Mouse (Mus musculus) hindbrain, postnatal 0 days (tissue): ENCODE measurements at regions not wholly inside any gene's neighbourhood (a gene's known extent, or its start where the extent isn't known, plus 50 kb on each side); places are given as distances from the start of the nearest gene placed in this dataset.

Source experiments
- ATAC-seq: fragments of 200-750 bp; cut with Nextera tagmentation; 2 replicates; pipeline ENCODE4 v1.8.0; 2017; ENCODE audit warnings: mild to moderate bottlenecking, moderate TSS enrichment, moderate library complexity
- DNase-seq: peaks from one replicate; pipeline ENCODE4 v3.0.0-alpha.2; 2015; ENCODE audit warnings: low spot score
- H3K27ac ChIP-seq: fragments of 300-500 bp; sonication (generic); 2 replicates; pipeline ENCODE4 v1.5.1; 2014; ENCODE audit warnings: mild to moderate bottlenecking
- H3K27me3 ChIP-seq: fragments of 300-500 bp; sonication (generic); 2 replicates; pipeline ENCODE4 v1.6.1; 2014; ENCODE audit warnings: low read length, mixed read lengths; ENCODE audit not compliant: insufficient read depth
- H3K36me3 ChIP-seq: fragments of 300-500 bp; sonication (generic); 2 replicates; pipeline ENCODE4 v1.6.1; 2014; ENCODE audit warnings: low read length, mixed read lengths; ENCODE audit not compliant: insufficient read depth
- H3K4me1 ChIP-seq: fragments of 300-500 bp; sonication (generic); 2 replicates; pipeline ENCODE4 v1.6.1; 2014; ENCODE audit warnings: antibody characterized with exemption, low read length, mixed read lengths; ENCODE audit not compliant: insufficient read depth
- H3K4me2 ChIP-seq: fragments of 300-500 bp; sonication (generic); 2 replicates; pipeline ENCODE4 v1.6.1; 2014; ENCODE audit warnings: low read depth, mild to moderate bottlenecking, low read length, moderate library complexity, mixed read lengths
- H3K4me3 ChIP-seq: fragments of 300-500 bp; sonication (generic); 2 replicates; pipeline ENCODE4 v1.5.1; 2014; ENCODE audit warnings: low read length
- H3K9ac ChIP-seq: fragments of 300-500 bp; sonication (generic); replicated peaks from 2 replicates; pipeline ENCODE4 v1.6.1; 2014; ENCODE audit warnings: mild to moderate bottlenecking, low read length, moderate library complexity, mixed read lengths
- H3K9me3 ChIP-seq: fragments of 300-500 bp; sonication (generic); 2 replicates; pipeline ENCODE4 v1.6.1; 2016; ENCODE audit warnings: low read length, mixed read lengths
- CTCF ChIP-seq: IDR thresholded peaks from 2 replicates; pipeline ENCODE4 v1.5.1; 2016; ENCODE audit warnings: antibody characterized with exemption, control low read depth, low read depth
- WGBS: fragments of 180-500 bp; shearing (Covaris S2); extraction: QIAGEN DNeasy Blood & Tissue Kit; methylation state at CpG from one replicate; pipeline ENCODE4 v1.1.7; 2014; 5-methylcytosine and 5-hydroxymethylcytosine counted together

GRCm38 (mm10) chr8:25384591-25384990 is 560.4 kb upstream of the Adam5 start:
- H3K27me3 ChIP-seq: no peaks in the 10 kb centered on the region
- 70% methylated on average over 2 of the region's 2 CpGs for WGBS
- DNase-seq (no peak), ATAC-seq (no peak)
- H3K9me3 ChIP-seq: no peaks in the 10 kb centered on the region
- H3K4me3 ChIP-seq: no peak overlapping the region
- H3K27ac ChIP-seq: no peak overlapping the region
- no peak overlapping the region for H3K4me2 ChIP-seq
- H3K36me3 ChIP-seq: no peaks in the 10 kb centered on the region
- H3K4me1 ChIP-seq: peaks cover 11% of the 10 kb centered on the region; the same call in 1 of the 2 replicates
- TF ChIP-seq CTCF: no peak
- no peak overlapping the region for H3K9ac ChIP-seq

DNA sequence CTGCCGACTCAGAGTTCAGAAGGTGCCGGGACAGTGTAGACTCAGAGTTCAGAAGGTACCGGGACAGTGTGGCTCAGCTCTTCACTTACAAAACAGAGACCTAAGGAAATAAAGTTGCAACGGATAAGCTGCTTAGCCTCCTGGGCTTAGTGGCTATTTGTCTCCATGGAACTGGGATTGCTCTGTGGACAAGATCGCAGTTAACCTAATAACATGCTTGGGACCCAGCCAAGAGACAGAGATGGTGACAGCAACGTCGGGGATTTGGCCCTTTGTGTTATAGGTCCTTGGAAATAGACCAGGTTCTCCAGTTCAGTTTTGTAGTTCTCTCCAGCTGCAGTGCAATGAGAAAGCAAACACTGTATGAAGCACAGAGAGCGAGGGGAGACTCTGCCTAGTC is 549.1 kb upstream of the Adam5 start:
- Histone ChIP-seq H3K27me3 (no peaks in the 10 kb centered on the region), H3K36me3 (no peaks in the 10 kb centered on the region), H3K9ac (no peak overlapping the region), H3K27ac (no peak overlapping the region), H3K4me3 (no peak overlapping the region), H3K4me2 (no peak overlapping the region), H3K4me1 (0 out of 2 replicates have a peak, but pooled peaks cover 4% of the 10 kb centered on the region), H3K9me3 (no peaks in the 10 kb centered on the region)
- DNase-seq (peak; percentile 42), ATAC-seq (no peak)
- WGBS: 42% methylated on average over 8 of the region's 8 CpGs
- TF ChIP-seq CTCF: no peak

DNA sequence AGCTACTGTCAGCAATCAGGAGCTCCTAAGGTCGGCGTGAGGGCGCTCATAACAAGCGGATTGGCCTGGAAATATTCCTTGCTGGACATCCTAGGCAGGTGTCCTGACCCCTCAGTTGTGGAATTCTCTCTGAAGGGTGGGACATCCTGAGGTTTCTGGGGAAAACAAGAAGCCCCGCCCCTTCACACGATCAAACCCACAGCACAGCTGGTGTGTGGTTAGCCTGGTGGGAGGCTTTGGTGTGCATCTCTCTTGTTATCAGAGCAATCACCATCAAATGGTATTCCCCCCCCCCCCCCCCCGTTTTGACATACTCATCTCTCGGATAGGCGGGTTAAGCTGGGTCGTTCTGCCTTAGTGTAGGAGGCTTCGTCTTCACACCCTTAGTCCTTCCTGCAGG is 546.8 kb upstream of the Adam5 start:
- no peak overlapping the region for H3K9ac ChIP-seq
- H3K4me3 ChIP-seq: no peak overlapping the region
- WGBS: 57% methylated on average over 11 of the region's 11 CpGs
- no peaks in the 10 kb centered on the region for H3K36me3 ChIP-seq
- DNase-seq: no peak
- H3K4me1 ChIP-seq: peaks cover 5% of the 10 kb centered on the region; the same call in 1 of the 2 replicates
- H3K27me3 ChIP-seq: no peaks in the 10 kb centered on the region
- ATAC-seq: no peak
- H3K4me2 ChIP-seq: no peak overlapping the region
- no peak for TF ChIP-seq CTCF
- no peak overlapping the region for H3K27ac ChIP-seq
- H3K9me3 ChIP-seq: no peaks in the 10 kb centered on the region

DNA sequence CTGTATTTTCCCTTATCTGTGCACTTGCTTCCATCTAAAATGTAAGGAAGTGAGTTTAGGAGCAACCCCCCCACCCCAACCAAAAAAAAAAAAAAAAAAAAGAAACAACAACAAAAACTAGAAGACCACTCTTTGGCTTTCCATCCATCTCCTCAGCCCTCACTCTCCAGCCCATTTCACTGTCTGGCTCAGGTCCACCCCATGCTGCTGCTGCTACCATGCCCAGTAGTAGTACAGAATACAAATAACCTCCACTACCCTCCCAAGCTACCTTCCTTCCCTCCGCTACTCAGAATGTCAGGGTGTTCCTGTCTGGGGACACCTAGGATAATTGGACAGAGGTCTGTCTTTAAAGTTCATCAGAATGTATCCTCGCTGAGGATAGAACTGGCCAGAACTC is 545.2 kb upstream of the Adam5 start:
- ATAC-seq (no peak), DNase-seq (no peak)
- Histone ChIP-seq H3K9me3 (no peaks in the 10 kb centered on the region), H3K4me3 (no peak overlapping the region), H3K4me2 (no peak overlapping the region), H3K27ac (no peak overlapping the region), H3K4me1 (peaks cover 5% of the 10 kb centered on the region; the same call in 1 of the 2 replicates), H3K9ac (no peak overlapping the region), H3K27me3 (no peaks in the 10 kb centered on the region), H3K36me3 (no peaks in the 10 kb centered on the region)
- 72% methylated on average over 2 of the region's 2 CpGs for WGBS
- TF ChIP-seq CTCF: no peak

- TF ChIP-seq CTCF: no peak
- no peaks in the 10 kb centered on the region for H3K9me3 ChIP-seq
- H3K27me3 ChIP-seq: no peaks in the 10 kb centered on the region
- DNase-seq (peak; percentile 73), ATAC-seq (peak; percentile 86)
- peak overlapping the region; percentile 4 for H3K4me2 ChIP-seq
- no peak overlapping the region for H3K4me3 ChIP-seq
- no peaks in the 10 kb centered on the region for H3K36me3 ChIP-seq
- H3K4me1 ChIP-seq: peaks cover 5% of the 10 kb centered on the region; the same call in 1 of the 2 replicates
- H3K27ac ChIP-seq: peak overlapping the region; percentile 46
- 8% methylated on average over 11 of the region's 11 CpGs for WGBS
- H3K9ac ChIP-seq: no peak overlapping the region
Observed at GRCm38 (mm10) chr8:25368561-25369091, 544.5 kb upstream of the Adam5 start.

DNA sequence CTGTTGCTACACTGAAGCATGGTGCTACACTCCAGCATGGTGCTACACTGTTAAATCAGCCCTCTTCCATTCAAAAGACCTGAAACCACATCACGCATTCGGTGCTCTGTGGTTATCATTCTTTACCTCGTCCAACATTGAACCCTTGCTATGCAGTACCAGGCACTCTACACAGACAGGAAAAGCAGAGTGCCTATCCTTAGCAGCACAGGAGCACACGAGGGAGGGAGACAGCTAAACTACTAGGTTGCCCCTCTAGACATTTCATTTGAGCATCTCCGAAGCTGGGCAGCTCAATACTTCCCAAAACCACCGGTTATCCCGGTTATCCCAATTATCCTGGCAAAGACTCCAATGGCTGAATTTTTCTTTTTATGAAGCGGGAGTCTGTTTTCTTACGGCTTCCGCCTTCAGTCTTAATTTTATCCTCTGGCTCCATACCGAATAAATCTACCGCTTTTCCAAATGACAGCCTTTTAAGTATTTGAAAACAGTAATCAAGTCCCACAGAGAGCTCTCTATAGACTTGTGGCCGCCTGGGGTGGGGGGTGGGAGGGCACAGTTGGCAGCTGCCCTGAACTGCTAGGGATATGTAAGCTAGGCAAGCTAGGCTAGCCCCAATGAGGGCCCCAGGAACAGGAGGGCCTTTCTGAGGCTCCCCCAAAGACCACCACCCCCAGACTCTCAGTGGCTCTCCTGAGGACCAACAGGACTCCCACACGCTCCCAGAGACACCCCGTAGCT is 543.8 kb upstream of the Adam5 start:
- Histone ChIP-seq H3K4me3 (no peak overlapping the region), H3K27ac (peak overlapping the region; percentile 46), H3K36me3 (no peaks in the 10 kb centered on the region), H3K9me3 (no peaks in the 10 kb centered on the region), H3K4me2 (0 out of 2 replicates have a peak overlapping the region, but pooled peaks have one; percentile 4), H3K9ac (no peak overlapping the region), H3K27me3 (no peaks in the 10 kb centered on the region), H3K4me1 (peaks cover 5% of the 10 kb centered on the region; the same call in 1 of the 2 replicates)
- 21% methylated on average over 15 of the region's 15 CpGs for WGBS
- ATAC-seq (peak; percentile 63; the same call in 1 of the 2 replicates), DNase-seq (no peak)
- TF ChIP-seq CTCF: no peak

DNA sequence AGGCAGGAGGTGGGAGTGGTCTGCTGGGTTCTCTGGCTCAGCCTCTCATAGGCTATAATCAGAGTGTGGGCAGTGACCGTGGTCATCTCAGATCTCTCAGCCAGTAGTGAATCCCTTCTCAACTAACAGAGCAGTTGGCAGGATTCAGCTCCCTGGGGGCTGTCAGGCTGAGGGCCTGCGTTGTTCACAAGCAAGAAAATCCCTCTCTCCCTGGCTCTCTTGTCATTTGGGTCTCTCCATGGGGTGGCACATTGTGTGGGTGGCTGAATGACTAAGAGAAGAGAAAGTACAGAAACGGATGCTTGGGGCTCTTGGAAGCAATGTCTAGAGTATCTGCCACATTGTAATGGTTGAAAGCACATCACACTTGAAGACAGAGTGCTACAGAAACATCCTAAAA is 542.0 kb upstream of the Adam5 start:
- peak; percentile 64 for ATAC-seq
- no peaks in the 10 kb centered on the region for H3K9me3 ChIP-seq
- peak; percentile 42 for DNase-seq
- H3K9ac ChIP-seq: no peak overlapping the region
- no peak overlapping the region for H3K4me2 ChIP-seq
- TF ChIP-seq CTCF: no peak
- WGBS: 18% methylated on average over 3 of the region's 3 CpGs
- no peaks in the 10 kb centered on the region for H3K36me3 ChIP-seq
- no peak overlapping the region for H3K4me3 ChIP-seq
- peaks cover 5% of the 10 kb centered on the region; the same call in 1 of the 2 replicates for H3K4me1 ChIP-seq
- H3K27ac ChIP-seq: no peak overlapping the region
- no peaks in the 10 kb centered on the region for H3K27me3 ChIP-seq
